Mouse (Mus musculus): ENCODE measurements around the gene Ehbp1. TPM values are rescaled to one million over a fixed set of nuclear protein-coding genes. Genes with fewer than 3 reads are reported as not detected.
A peak's percentile ranks its signal among the peaks of the same experiment; 100 is the strongest.

Ehbp1 gene
- polyA plus RNA-seq, 1 experiment from 2014 or later, result 3.1 TPM

DNA sequence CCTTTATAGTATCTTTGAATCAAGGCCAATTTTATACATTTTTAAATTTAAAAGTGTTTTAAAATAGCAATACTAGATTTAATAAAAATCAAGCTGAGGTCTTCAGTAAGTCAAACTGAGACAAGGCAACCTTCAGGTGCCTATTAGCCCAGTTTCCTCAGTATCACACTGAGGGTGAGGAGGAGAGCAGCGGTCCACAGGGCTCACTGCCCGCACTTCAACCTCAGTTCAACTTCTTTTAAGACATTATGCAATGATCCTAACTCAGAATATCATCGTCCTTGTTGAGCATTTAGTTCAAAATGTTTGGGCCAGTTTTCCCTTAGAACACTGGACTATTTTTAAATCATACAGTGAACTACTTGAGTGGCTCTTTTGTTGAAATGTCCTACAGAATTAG lies 70.2 kb downstream of the Ehbp1 start:
- H3K36me3 ChIP-seq (ENCODE audit: control insufficient read depth, insufficient read depth), result peaks cover 8% of the 10 kb centered on the region
- H3K27me3 ChIP-seq (replicated peaks; ENCODE audit: control insufficient read depth, insufficient read depth, low read length), result no peaks in the 10 kb centered on the region
- no peaks in the 10 kb centered on the region for H3K9me3 ChIP-seq (ENCODE audit: control insufficient read depth)
- TF ChIP-seq CTCF (IDR thresholded peaks at IDR 0.05; ENCODE audit: low read depth), result no peak
- WGBS, result 92% methylated on average over 3 of the region's 3 CpGs
- H3K4me3 ChIP-seq (ENCODE audit: low read depth, low read length), result no peak overlapping the region
- H3K4me2 ChIP-seq (replicated peaks; ENCODE audit: low read depth), result no peak overlapping the region
- H3K27ac ChIP-seq (ENCODE audit: low read depth, low read length), result no peak overlapping the region
- no peaks in the 10 kb centered on the region; the same call in 1 of the 2 replicates for H3K4me1 ChIP-seq (replicated peaks; ENCODE audit: control insufficient read depth, insufficient read depth, low read length)
- no peak for ATAC-seq
- H3K9ac ChIP-seq (ENCODE audit: low read depth, low read length), result no peak overlapping the region

GRCm38 (mm10) chr11:22269643-22270042 lies 72.4 kb downstream of the Ehbp1 start:
- no peaks in the 10 kb centered on the region; the same call in 1 of the 2 replicates for H3K4me1 ChIP-seq (replicated peaks; ENCODE audit: control insufficient read depth, insufficient read depth, low read length)
- no peaks in the 10 kb centered on the region for H3K36me3 ChIP-seq (ENCODE audit: control insufficient read depth, insufficient read depth)
- no peak overlapping the region for H3K4me2 ChIP-seq (replicated peaks; ENCODE audit: low read depth)
- no peak for TF ChIP-seq CTCF (IDR thresholded peaks at IDR 0.05; ENCODE audit: low read depth)
- ATAC-seq, result no peak
- no peak overlapping the region for H3K9ac ChIP-seq (ENCODE audit: low read depth, low read length)
- no peak overlapping the region for H3K27ac ChIP-seq (ENCODE audit: low read depth, low read length)
- no peak overlapping the region for H3K4me3 ChIP-seq (ENCODE audit: low read depth, low read length)
- H3K27me3 ChIP-seq (replicated peaks; ENCODE audit: control insufficient read depth, insufficient read depth, low read length), result no peaks in the 10 kb centered on the region
- no peaks in the 10 kb centered on the region for H3K9me3 ChIP-seq (ENCODE audit: control insufficient read depth)
- 26% methylated on average over 4 of the region's 4 CpGs for WGBS

DNA sequence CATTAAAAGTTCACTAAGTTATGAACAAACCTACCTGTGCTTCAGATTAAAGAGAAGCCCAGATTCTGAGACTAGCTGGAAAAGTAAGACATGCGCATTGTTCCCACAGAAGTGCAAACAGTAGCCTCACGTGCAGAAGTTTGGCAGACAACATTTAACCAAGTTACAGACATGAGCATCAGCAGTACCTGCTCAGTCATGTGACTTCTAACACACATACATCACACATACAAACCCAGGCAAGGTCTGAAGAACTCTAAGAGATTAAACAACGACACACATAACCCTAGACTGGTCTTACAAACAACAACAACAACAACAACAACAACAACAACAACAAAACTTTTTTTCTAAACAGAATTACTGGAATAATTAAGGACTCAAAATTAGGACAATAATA lies 72.9 kb downstream of the Ehbp1 start:
- WGBS, result 59% methylated on average over 3 of the region's 3 CpGs
- Histone ChIP-seq H3K36me3 (ENCODE audit: control insufficient read depth, insufficient read depth) (no peaks in the 10 kb centered on the region), H3K4me1 (replicated peaks; ENCODE audit: control insufficient read depth, insufficient read depth, low read length) (no peaks in the 10 kb centered on the region; the same call in 1 of the 2 replicates), H3K4me3 (ENCODE audit: low read depth, low read length) (no peak overlapping the region), H3K27ac (ENCODE audit: low read depth, low read length) (no peak overlapping the region), H3K9me3 (ENCODE audit: control insufficient read depth) (no peaks in the 10 kb centered on the region), H3K27me3 (replicated peaks; ENCODE audit: control insufficient read depth, insufficient read depth, low read length) (no peaks in the 10 kb centered on the region), H3K4me2 (replicated peaks; ENCODE audit: low read depth) (no peak overlapping the region), H3K9ac (ENCODE audit: low read depth, low read length) (no peak overlapping the region)
- no peak for ATAC-seq
- TF ChIP-seq CTCF (IDR thresholded peaks at IDR 0.05; ENCODE audit: low read depth), result no peak

GRCm38 (mm10) chr11:22267014-22267413 lies 75.1 kb downstream of the Ehbp1 start:
- Histone ChIP-seq H3K4me2 (replicated peaks; ENCODE audit: low read depth) (no peak overlapping the region), H3K4me3 (ENCODE audit: low read depth, low read length) (no peak overlapping the region), H3K4me1 (replicated peaks; ENCODE audit: control insufficient read depth, insufficient read depth, low read length) (no peaks in the 10 kb centered on the region; the same call in 1 of the 2 replicates), H3K9ac (ENCODE audit: low read depth, low read length) (no peak overlapping the region), H3K27me3 (replicated peaks; ENCODE audit: control insufficient read depth, insufficient read depth, low read length) (no peaks in the 10 kb centered on the region), H3K36me3 (ENCODE audit: control insufficient read depth, insufficient read depth) (no peaks in the 10 kb centered on the region), H3K9me3 (ENCODE audit: control insufficient read depth) (no peaks in the 10 kb centered on the region), H3K27ac (ENCODE audit: low read depth, low read length) (no peak overlapping the region)
- peak; percentile 60; the same call in 1 of the 2 replicates for ATAC-seq
- no peak for TF ChIP-seq CTCF (IDR thresholded peaks at IDR 0.05; ENCODE audit: low read depth)

DNA sequence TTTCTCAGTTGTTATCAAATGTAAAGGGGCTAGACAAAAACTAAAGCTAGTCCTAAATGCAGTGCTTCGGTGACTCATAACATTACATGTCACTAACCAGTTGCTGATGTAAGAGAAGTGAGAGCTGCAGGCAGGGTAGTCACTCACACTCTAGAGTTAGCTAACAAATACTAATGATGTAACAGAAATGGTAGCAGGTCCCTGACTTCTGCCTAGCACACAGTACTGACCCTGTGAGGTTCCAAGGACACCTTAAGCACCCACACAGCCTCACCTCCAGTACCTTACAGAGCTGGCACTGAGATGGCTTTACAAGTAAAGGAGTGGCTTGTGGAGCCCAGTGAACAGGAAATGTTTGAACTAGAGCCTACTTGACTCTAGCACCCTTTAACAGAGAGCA lies 86.7 kb downstream of the Ehbp1 start:
- TF ChIP-seq CTCF (IDR thresholded peaks at IDR 0.05; ENCODE audit: low read depth), result no peak

DNA sequence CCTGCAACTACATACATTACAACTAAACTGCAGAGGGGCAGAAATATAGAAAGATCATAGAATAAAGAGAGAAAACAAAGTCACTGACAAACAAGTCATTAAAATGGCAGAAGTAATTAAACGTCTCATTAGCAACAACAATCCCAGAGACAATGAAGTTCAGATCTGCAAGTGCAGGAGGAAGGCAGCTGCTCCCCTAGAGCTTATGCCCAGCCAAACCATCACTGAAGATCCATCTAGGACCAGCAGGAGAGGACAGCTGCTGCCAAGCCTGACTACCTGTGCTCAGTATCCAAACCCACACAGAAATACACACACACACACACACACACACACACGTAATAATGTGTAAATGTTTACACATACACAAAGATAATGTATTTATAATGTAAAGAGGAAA lies 92.7 kb downstream of the Ehbp1 start:
- Histone ChIP-seq H3K9me3 (ENCODE audit: control insufficient read depth) (no peaks in the 10 kb centered on the region), H3K4me1 (replicated peaks; ENCODE audit: control insufficient read depth, insufficient read depth, low read length) (no peaks in the 10 kb centered on the region), H3K27me3 (replicated peaks; ENCODE audit: control insufficient read depth, insufficient read depth, low read length) (no peaks in the 10 kb centered on the region), H3K4me2 (replicated peaks; ENCODE audit: low read depth) (no peak overlapping the region), H3K4me3 (ENCODE audit: low read depth, low read length) (no peak overlapping the region), H3K27ac (ENCODE audit: low read depth, low read length) (no peak overlapping the region), H3K9ac (ENCODE audit: low read depth, low read length) (no peak overlapping the region), H3K36me3 (ENCODE audit: control insufficient read depth, insufficient read depth) (no peaks in the 10 kb centered on the region)
- no peak for ATAC-seq
- no peak for TF ChIP-seq CTCF (IDR thresholded peaks at IDR 0.05; ENCODE audit: low read depth)
- 75% methylated on average over 2 of the region's 2 CpGs for WGBS

More for the DNA sequence above, 86.7 kb downstream of the Ehbp1 start:
- Histone ChIP-seq H3K4me1 (replicated peaks; ENCODE audit: control insufficient read depth, insufficient read depth, low read length) (no peaks in the 10 kb centered on the region), H3K36me3 (ENCODE audit: control insufficient read depth, insufficient read depth) (no peaks in the 10 kb centered on the region), H3K4me3 (ENCODE audit: low read depth, low read length) (no peak overlapping the region), H3K9ac (ENCODE audit: low read depth, low read length) (no peak overlapping the region), H3K9me3 (ENCODE audit: control insufficient read depth) (no peaks in the 10 kb centered on the region), H3K4me2 (replicated peaks; ENCODE audit: low read depth) (no peak overlapping the region), H3K27ac (ENCODE audit: low read depth, low read length) (no peak overlapping the region), H3K27me3 (replicated peaks; ENCODE audit: control insufficient read depth, insufficient read depth, low read length) (no peaks in the 10 kb centered on the region)
- WGBS, result 97% methylated on average over 1 of the region's 1 CpGs
- ATAC-seq, result no peak

DNA sequence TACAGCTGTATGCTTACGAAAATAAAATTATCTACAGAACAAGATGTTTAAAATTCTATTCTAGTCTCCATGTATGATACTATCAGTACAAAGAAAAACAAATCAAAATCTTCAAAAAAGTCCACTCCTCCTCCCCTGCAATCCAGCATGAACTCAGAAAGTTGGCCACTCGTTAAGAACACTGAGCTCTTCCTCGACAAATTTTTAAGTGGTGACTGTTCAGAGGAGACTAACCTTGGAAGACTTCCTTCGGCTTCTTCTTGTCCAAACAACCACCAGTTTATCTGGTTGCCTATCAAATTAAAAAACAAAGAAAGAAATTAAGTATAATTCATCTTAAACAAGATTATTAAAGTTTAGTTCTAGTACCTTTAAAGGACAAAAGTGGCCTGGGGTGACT lies 94.4 kb downstream of the Ehbp1 start:
- Histone ChIP-seq H3K4me1 (replicated peaks; ENCODE audit: control insufficient read depth, insufficient read depth, low read length) (no peaks in the 10 kb centered on the region), H3K4me3 (ENCODE audit: low read depth, low read length) (no peak overlapping the region), H3K9ac (ENCODE audit: low read depth, low read length) (no peak overlapping the region), H3K4me2 (replicated peaks; ENCODE audit: low read depth) (no peak overlapping the region), H3K9me3 (ENCODE audit: control insufficient read depth) (no peaks in the 10 kb centered on the region), H3K27me3 (replicated peaks; ENCODE audit: control insufficient read depth, insufficient read depth, low read length) (no peaks in the 10 kb centered on the region), H3K36me3 (ENCODE audit: control insufficient read depth, insufficient read depth) (no peaks in the 10 kb centered on the region), H3K27ac (ENCODE audit: low read depth, low read length) (no peak overlapping the region)
- no peak for ATAC-seq
- TF ChIP-seq CTCF (IDR thresholded peaks at IDR 0.05; ENCODE audit: low read depth), result no peak
- WGBS, result 63% methylated on average over 4 of the region's 4 CpGs

Data from intestine, postnatal 0 days (tissue).